Mouse (Mus musculus): Measurements from ENCODE around the gene Stk11.

DNA sequence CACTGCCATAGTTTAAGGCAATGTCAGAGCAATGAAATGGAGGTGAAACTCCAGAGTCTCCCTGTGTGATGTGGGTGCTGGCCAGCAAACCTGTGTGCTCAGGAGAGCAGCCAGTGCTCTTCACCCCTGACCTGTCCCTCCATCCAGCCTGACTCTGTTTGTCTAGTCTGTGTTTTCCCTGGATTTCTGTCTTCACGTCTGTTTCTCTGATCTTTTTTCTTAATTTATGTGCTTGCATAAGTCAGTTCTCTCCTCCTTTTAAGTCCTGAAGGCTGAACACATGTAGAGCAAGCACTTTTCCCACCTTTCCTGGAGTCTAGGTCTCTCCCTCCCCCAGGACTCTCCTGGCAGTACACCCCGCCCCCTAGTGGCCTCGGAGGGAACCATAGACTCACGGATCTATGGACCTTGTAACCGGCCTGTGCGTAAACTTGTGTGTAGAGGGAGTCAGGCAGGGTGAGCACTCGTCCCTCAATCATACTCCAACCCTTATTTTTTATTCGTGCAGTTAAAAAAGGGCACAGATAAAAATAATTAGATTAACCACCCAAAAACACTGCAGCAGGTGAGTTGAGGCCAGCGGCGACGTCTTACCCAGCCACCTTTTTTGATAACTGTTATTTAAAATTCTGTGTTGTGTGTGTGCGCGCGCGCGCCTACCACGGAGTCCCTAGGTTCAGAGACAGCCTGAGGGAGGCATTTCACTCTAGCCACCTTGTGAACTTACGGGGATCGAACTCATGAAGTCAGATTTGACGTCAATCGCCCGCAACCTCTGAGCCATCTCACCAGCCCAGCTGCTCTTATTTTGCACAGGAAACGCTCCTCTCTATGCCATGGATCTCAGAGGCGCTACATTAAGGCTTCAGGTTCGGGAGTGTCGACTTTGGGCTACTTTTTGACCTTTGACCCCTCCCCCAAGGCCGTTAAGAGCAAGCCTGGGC, 990 bp upstream of the Stk11 start:
- TF ChIP-seq POLR2A (IDR thresholded peaks at IDR 0.05; ENCODE audit: control insufficient read depth, low read depth, low read length) (no peak), CTCF (IDR thresholded peaks at IDR 0.05; ENCODE audit: control insufficient read depth, insufficient read depth, insufficient replicate concordance, low read depth, low read length) (peak; percentile 88)
